Mouse (Mus musculus): Measurements from ENCODE around the gene Ddx17. TPM values are rescaled to one million over a fixed set of nuclear protein-coding genes. Genes with fewer than 3 reads are reported as not detected.

Ddx17 gene
- total and polyA plus RNA-seq, 2 experiments from 2014 or later, result 35.1 to 302 TPM

GRCm38 (mm10) chr15:79545496-79545895 lies 1.0 kb downstream of the Ddx17 start:
- no peak for DNase-seq (ENCODE audit: low spot score)
- Histone ChIP-seq H3K9ac (replicated peaks; ENCODE audit: low read length, poor library complexity, severe bottlenecking) (peak overlapping the region; percentile 100), H3K36me3 (ENCODE audit: insufficient read depth, low read length) (peaks cover 22% of the 10 kb centered on the region), H3K27ac (ENCODE audit: low read depth, low read length) (peak overlapping the region; percentile 100), H3K4me3 (ENCODE audit: low read depth, low read length) (peak overlapping the region; percentile 96), H3K4me2 (ENCODE audit: low read depth, low read length, poor library complexity, severe bottlenecking) (peak overlapping the region; percentile 74), H3K27me3 (ENCODE audit: insufficient read depth, low read length) (no peaks in the 10 kb centered on the region), H3K9me3 (ENCODE audit: low read length) (no peaks in the 10 kb centered on the region), H3K4me1 (ENCODE audit: insufficient read depth, low read length) (peaks cover 15% of the 10 kb centered on the region)
- no peak for ATAC-seq (ENCODE audit: low FRiP score)
- TF ChIP-seq CTCF (IDR thresholded peaks at IDR 0.05), result no peak
- 6% methylated on average over 3 of the region's 3 CpGs for WGBS

- no peak overlapping the region for H3K9ac ChIP-seq (replicated peaks; ENCODE audit: low read length, poor library complexity, severe bottlenecking)
- H3K4me1 ChIP-seq (ENCODE audit: insufficient read depth, low read length), result peaks cover 15% of the 10 kb centered on the region
- no peaks in the 10 kb centered on the region for H3K27me3 ChIP-seq (ENCODE audit: insufficient read depth, low read length)
- TF ChIP-seq CTCF (IDR thresholded peaks at IDR 0.05), result no peak
- peak overlapping the region; percentile 74 for H3K4me2 ChIP-seq (ENCODE audit: low read depth, low read length, poor library complexity, severe bottlenecking)
- no peaks in the 10 kb centered on the region for H3K9me3 ChIP-seq (ENCODE audit: low read length)
- peaks cover 36% of the 10 kb centered on the region for H3K36me3 ChIP-seq (ENCODE audit: insufficient read depth, low read length)
- ATAC-seq (ENCODE audit: low FRiP score) (no peak), DNase-seq (ENCODE audit: low spot score) (no peak)
- no peak overlapping the region for H3K4me3 ChIP-seq (ENCODE audit: low read depth, low read length)
- H3K27ac ChIP-seq (ENCODE audit: low read depth, low read length), result no peak overlapping the region
- 96% methylated on average over 3 of the region's 3 CpGs for WGBS
Measured at GRCm38 (mm10) chr15:79543968-79544367, 2.6 kb downstream of the Ddx17 start.

GRCm38 (mm10) chr15:79533796-79534195 lies 12.7 kb downstream of the Ddx17 start:
- no peak for ATAC-seq (ENCODE audit: low FRiP score)
- TF ChIP-seq CTCF (IDR thresholded peaks at IDR 0.05), result no peak
- WGBS, result 89% methylated on average over 3 of the region's 3 CpGs

GRCm38 (mm10) chr15:79529935-79530334 lies 16.6 kb downstream of the Ddx17 start:
- H3K9ac ChIP-seq (replicated peaks; ENCODE audit: low read length, poor library complexity, severe bottlenecking), result no peak overlapping the region
- no peaks in the 10 kb centered on the region for H3K27me3 ChIP-seq (ENCODE audit: insufficient read depth, low read length)
- DNase-seq (ENCODE audit: low spot score) (no peak), ATAC-seq (ENCODE audit: low FRiP score) (no peak)
- H3K27ac ChIP-seq (ENCODE audit: low read depth, low read length), result no peak overlapping the region
- no peak overlapping the region for H3K4me3 ChIP-seq (ENCODE audit: low read depth, low read length)
- WGBS, result 88% methylated on average over 7 of the region's 7 CpGs
- no peaks in the 10 kb centered on the region for H3K4me1 ChIP-seq (ENCODE audit: insufficient read depth, low read length)
- no peak for TF ChIP-seq CTCF (IDR thresholded peaks at IDR 0.05)
- no peak overlapping the region for H3K4me2 ChIP-seq (ENCODE audit: low read depth, low read length, poor library complexity, severe bottlenecking)
- H3K36me3 ChIP-seq (ENCODE audit: insufficient read depth, low read length), result peaks cover 66% of the 10 kb centered on the region
- H3K9me3 ChIP-seq (ENCODE audit: low read length), result no peaks in the 10 kb centered on the region

More at GRCm38 (mm10) chr15:79533796-79534195, 12.7 kb downstream of the Ddx17 start:
- no peak overlapping the region for H3K27ac ChIP-seq (ENCODE audit: low read depth, low read length)
- no peaks in the 10 kb centered on the region for H3K27me3 ChIP-seq (ENCODE audit: insufficient read depth, low read length)
- H3K9me3 ChIP-seq (ENCODE audit: low read length), result no peaks in the 10 kb centered on the region
- no peaks in the 10 kb centered on the region for H3K4me1 ChIP-seq (ENCODE audit: insufficient read depth, low read length)
- H3K9ac ChIP-seq (replicated peaks; ENCODE audit: low read length, poor library complexity, severe bottlenecking), result no peak overlapping the region
- H3K4me3 ChIP-seq (ENCODE audit: low read depth, low read length), result no peak overlapping the region
- peaks cover 86% of the 10 kb centered on the region for H3K36me3 ChIP-seq (ENCODE audit: insufficient read depth, low read length)
- no peak for DNase-seq (ENCODE audit: low spot score)
- no peak overlapping the region for H3K4me2 ChIP-seq (ENCODE audit: low read depth, low read length, poor library complexity, severe bottlenecking)

GRCm38 (mm10) chr15:79527991-79528639 lies 18.4 kb downstream of the Ddx17 start:
- Histone ChIP-seq H3K9me3 (ENCODE audit: low read length) (no peaks in the 10 kb centered on the region), H3K27me3 (ENCODE audit: insufficient read depth, low read length) (no peaks in the 10 kb centered on the region), H3K27ac (ENCODE audit: low read depth, low read length) (no peak overlapping the region), H3K4me3 (ENCODE audit: low read depth, low read length) (no peak overlapping the region), H3K4me2 (ENCODE audit: low read depth, low read length, poor library complexity, severe bottlenecking) (no peak overlapping the region), H3K36me3 (ENCODE audit: insufficient read depth, low read length) (peaks cover 48% of the 10 kb centered on the region), H3K9ac (replicated peaks; ENCODE audit: low read length, poor library complexity, severe bottlenecking) (no peak overlapping the region), H3K4me1 (ENCODE audit: insufficient read depth, low read length) (no peaks in the 10 kb centered on the region)
- WGBS, result 80% methylated on average over 5 of the region's 5 CpGs
- ATAC-seq (ENCODE audit: low FRiP score), result no peak
- no peak for TF ChIP-seq CTCF (IDR thresholded peaks at IDR 0.05)
- DNase-seq (ENCODE audit: low spot score), result no peak

GRCm38 (mm10) chr15:79527192-79527591 lies 19.3 kb downstream of the Ddx17 start:
- Histone ChIP-seq H3K27me3 (ENCODE audit: insufficient read depth, low read length) (no peaks in the 10 kb centered on the region), H3K9ac (replicated peaks; ENCODE audit: low read length, poor library complexity, severe bottlenecking) (no peak overlapping the region), H3K4me2 (ENCODE audit: low read depth, low read length, poor library complexity, severe bottlenecking) (no peak overlapping the region), H3K36me3 (ENCODE audit: insufficient read depth, low read length) (peaks cover 42% of the 10 kb centered on the region), H3K4me3 (ENCODE audit: low read depth, low read length) (no peak overlapping the region), H3K4me1 (ENCODE audit: insufficient read depth, low read length) (no peaks in the 10 kb centered on the region), H3K9me3 (ENCODE audit: low read length) (no peaks in the 10 kb centered on the region), H3K27ac (ENCODE audit: low read depth, low read length) (no peak overlapping the region)
- ATAC-seq (ENCODE audit: low FRiP score), result no peak
- 83% methylated on average over 4 of the region's 4 CpGs for WGBS
- no peak for DNase-seq (ENCODE audit: low spot score)
- TF ChIP-seq CTCF (IDR thresholded peaks at IDR 0.05), result no peak

Data from midbrain, postnatal 0 days (tissue).